Comparison of ENCODE assay signal across 8 mouse cellular contexts in genomic region chr4:150462367-150462766, GRCm38 (mm10).
A peak's percentile ranks its signal among the peaks of the same experiment; 100 is the strongest.
DNase-seq lines count a peak whose midpoint lies in the region; ATAC-seq and TF ChIP-seq lines count a peak whose summit lies in the region.

No protein-coding gene starts in this region.

- TF ChIP-seq EP300 in heart, adult 2 months (IDR thresholded peaks at IDR 0.05; ENCODE audit: insufficient read depth, low read depth, low read length), result no peak
- no peak for TF ChIP-seq EP300 in liver, postnatal 0 days (IDR thresholded peaks at IDR 0.05; ENCODE audit: low read depth)

- no peaks in the 10 kb centered on the region for H3K27me3 ChIP-seq in heart, adult 2 months (ENCODE audit: control insufficient read depth, insufficient read depth, low read length)
- H3K27me3 ChIP-seq in kidney, embryonic 15.5 days, result no peaks in the 10 kb centered on the region
- H3K27me3 ChIP-seq in liver, postnatal 0 days (ENCODE audit: insufficient read depth, low read length), result no peaks in the 10 kb centered on the region

- peaks cover 15% of the 10 kb centered on the region for H3K4me1 ChIP-seq in heart, adult 2 months (ENCODE audit: control insufficient read depth, insufficient read depth, low read length)
- H3K4me1 ChIP-seq in kidney, embryonic 15.5 days, result peaks cover 54% of the 10 kb centered on the region
- H3K4me1 ChIP-seq in liver, postnatal 0 days (ENCODE audit: insufficient read depth), result peaks cover 32% of the 10 kb centered on the region

- TF ChIP-seq CTCF in heart, adult 2 months (IDR thresholded peaks at IDR 0.05), result no peak
- TF ChIP-seq CTCF in liver, postnatal 0 days (IDR thresholded peaks at IDR 0.05; ENCODE audit: low read depth), result no peak

- H3K36me3 ChIP-seq in heart, adult 2 months (ENCODE audit: control insufficient read depth, insufficient read depth, low read length), result peaks cover 9% of the 10 kb centered on the region
- no peaks in the 10 kb centered on the region for H3K36me3 ChIP-seq in kidney, embryonic 15.5 days
- H3K36me3 ChIP-seq in liver, postnatal 0 days (replicated peaks; ENCODE audit: insufficient read depth, low read length), result no peaks in the 10 kb centered on the region

- H3K79me2 ChIP-seq in heart, adult 2 months (replicated peaks; ENCODE audit: control insufficient read depth, insufficient read depth, low read length), result 0 out of 2 replicates have a peak, but pooled peaks cover 3% of the 10 kb centered on the region

- peak overlapping the region; percentile 48 for H3K27ac ChIP-seq in heart, adult 2 months
- peak overlapping the region; percentile 29 for H3K27ac ChIP-seq in kidney, embryonic 15.5 days
- peak overlapping the region; percentile 64 for H3K27ac ChIP-seq in liver, postnatal 0 days (ENCODE audit: low read depth)

- ATAC-seq in frontal cortex, adult (ENCODE audit: low TSS enrichment), result no peak
- no peak for ATAC-seq in kidney, embryonic 15.5 days (replicated peaks; ENCODE audit: low FRiP score)
- no peak for ATAC-seq in liver, postnatal 0 days
- no peak for ATAC-seq in erythroblast, adult 5-6 weeks (replicated peaks; ENCODE audit: low FRiP score, poor library complexity, severe bottlenecking)

- no peaks in the 10 kb centered on the region for H3K9me3 ChIP-seq in kidney, embryonic 15.5 days (replicated peaks)
- H3K9me3 ChIP-seq in liver, postnatal 0 days (ENCODE audit: low read length), result no peaks in the 10 kb centered on the region

- no peak overlapping the region for H3K4me2 ChIP-seq in kidney, embryonic 15.5 days
- H3K4me2 ChIP-seq in liver, postnatal 0 days (ENCODE audit: low read depth, low read length), result peak overlapping the region; percentile 27; the same call in 1 of the 2 replicates

- no peak for TF ChIP-seq POLR2A in heart, adult 2 months (IDR thresholded peaks at IDR 0.05; ENCODE audit: insufficient read depth, low read depth, low read length)

- WGBS in heart, adult 2 months, result 10% methylated on average over 4 of the region's 4 CpGs
- 63% methylated on average over 4 of the region's 4 CpGs for WGBS in kidney, embryonic 15.5 days
- 48% methylated on average over 4 of the region's 4 CpGs for WGBS in liver, postnatal 0 days (ENCODE audit: insufficient replicate concordance)

- no peak overlapping the region; the same call in 1 of the 2 replicates for H3K4me3 ChIP-seq in heart, adult 2 months
- no peak overlapping the region for H3K4me3 ChIP-seq in kidney, embryonic 15.5 days (replicated peaks)
- H3K4me3 ChIP-seq in liver, postnatal 0 days (ENCODE audit: low read depth, low read length), result no peak overlapping the region

- 0 out of 2 replicates have a peak overlapping the region, but pooled peaks have one; percentile 8 for H3K9ac ChIP-seq in heart, adult 2 months (ENCODE audit: low read depth, low read length)
- H3K9ac ChIP-seq in kidney, embryonic 15.5 days, result no peak overlapping the region
- peak overlapping the region; percentile 31; the same call in 1 of the 2 replicates for H3K9ac ChIP-seq in liver, postnatal 0 days (replicated peaks)

- DNase-seq in frontal cortex, adult 2 months (ENCODE audit: extremely low spot score in 1 of 2, low spot score in 1 of 2), result peak; percentile 23 to 68
- DNase-seq in adrenal gland, postnatal 14 days, result peak; percentile 83
- DNase-seq in heart, adult 2 months, result peak; percentile 65 to 71
- peak; percentile 71 for DNase-seq in liver, postnatal 0 days
- DNase-seq in skeletal muscle tissue, adult 2 months (ENCODE audit: low read depth, low spot score), result peak; percentile 41

- intact Hi-C loops in heart, adult 2 months (cut with DNase I), result no loop called here
